Mouse (Mus musculus) testis, adult 2 months (tissue): ENCODE results near the gene Nr1d1.

Source experiments
- CTCF ChIP-seq: fragments of 200-500 bp; IDR thresholded peaks from 2 replicates; pipeline ENCODE4 v1.5.1; 2012; ENCODE audit warnings: low read depth, mild to moderate bottlenecking, inconsistent platforms, low read length, moderate library complexity; ENCODE audit not compliant: control insufficient read depth, insufficient read depth, insufficient replicate concordance
- POLR2A ChIP-seq: fragments of 200-500 bp; IDR thresholded peaks from 2 replicates; pipeline ENCODE4 v1.6.1; 2012; ENCODE audit warnings: low read depth, mild to moderate bottlenecking, inconsistent platforms, low read length, moderate library complexity; ENCODE audit not compliant: control insufficient read depth

GRCm38 (mm10) chr11:98797306-98797705 is 22.2 kb upstream of the Nr1d1 start:
- no peak for TF ChIP-seq CTCF
- TF ChIP-seq POLR2A: no peak
